Mouse (Mus musculus) liver, adult 2 months (tissue): ENCODE results near the gene Ciao2b.

Source experiments
- CTCF ChIP-seq: fragments of 200-500 bp; IDR thresholded peaks from 2 replicates; pipeline ENCODE4 v1.5.1; 2011; ENCODE audit warnings: low read depth, low read length, control low read depth
- POLR2A ChIP-seq: fragments of 200-500 bp; IDR thresholded peaks from 2 replicates; pipeline ENCODE4 v1.6.1; 2011; ENCODE audit warnings: low read length, control low read depth; ENCODE audit not compliant: insufficient read depth; ENCODE audit errors: extremely low read depth

DNA sequence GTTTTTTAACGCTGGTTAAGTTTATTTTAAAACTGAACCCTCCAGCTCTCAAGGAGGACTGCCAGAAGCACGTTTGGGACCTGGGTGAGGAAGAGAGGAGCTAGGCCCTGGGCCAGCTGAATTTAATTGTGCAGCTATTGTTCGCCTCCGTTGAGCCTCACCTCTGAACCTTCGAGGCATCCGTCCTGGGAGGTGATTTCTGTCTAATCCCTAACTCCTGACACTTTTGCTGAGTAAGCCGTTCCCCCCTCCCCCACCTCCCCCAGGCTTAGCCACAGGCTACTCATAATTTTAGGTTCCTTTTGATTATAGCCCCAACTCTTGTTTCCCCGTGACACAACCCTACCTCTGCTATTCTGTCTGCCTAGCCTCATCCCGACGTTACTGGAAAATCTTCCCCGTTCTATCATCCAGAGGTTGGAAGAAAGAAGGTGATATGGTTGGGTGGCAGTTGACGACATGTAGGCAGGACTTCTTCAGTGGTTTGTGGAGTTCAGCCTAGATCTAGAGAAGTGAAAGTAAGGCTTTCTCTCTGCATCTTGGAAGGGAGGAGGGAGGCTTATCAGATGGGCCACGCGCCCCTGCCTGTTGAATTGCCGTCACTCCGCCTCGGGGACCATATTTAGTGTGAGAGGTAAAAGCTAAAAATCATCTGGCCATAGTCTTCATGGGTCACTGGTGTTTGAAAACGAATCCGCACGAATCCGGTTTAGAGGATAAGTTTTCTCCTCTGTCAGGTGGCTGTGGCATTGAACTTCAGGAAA, 45.8 kb downstream of the Ciao2b start:
- TF ChIP-seq CTCF (no peak), POLR2A (no peak)
